Mouse (Mus musculus): ENCODE results near the gene Abcc10.
A peak's percentile ranks its signal among the peaks of the same experiment; 100 is the strongest.

Abcc10 gene

DNA sequence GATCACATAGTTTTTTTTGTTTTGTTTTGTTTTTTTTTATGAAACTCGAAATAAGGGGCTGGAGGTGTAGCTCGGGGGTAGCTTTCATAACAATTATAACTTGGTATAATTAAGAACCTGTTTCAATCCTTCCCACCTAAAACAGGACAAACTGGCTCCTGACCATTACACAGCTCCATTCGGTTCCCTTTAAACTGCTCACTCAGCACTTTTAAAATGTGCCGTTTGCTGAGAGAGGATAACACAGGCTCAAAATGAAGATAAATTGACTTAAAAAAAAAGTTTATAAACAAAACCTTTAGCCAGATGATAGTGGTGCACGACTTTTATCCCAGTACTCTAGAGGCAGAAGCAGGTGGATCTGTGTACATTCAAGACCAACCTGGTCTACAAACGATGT, 42.7 kb downstream of the Abcc10 start:
- no peak for DNase-seq (ENCODE audit: low spot score)

DNA sequence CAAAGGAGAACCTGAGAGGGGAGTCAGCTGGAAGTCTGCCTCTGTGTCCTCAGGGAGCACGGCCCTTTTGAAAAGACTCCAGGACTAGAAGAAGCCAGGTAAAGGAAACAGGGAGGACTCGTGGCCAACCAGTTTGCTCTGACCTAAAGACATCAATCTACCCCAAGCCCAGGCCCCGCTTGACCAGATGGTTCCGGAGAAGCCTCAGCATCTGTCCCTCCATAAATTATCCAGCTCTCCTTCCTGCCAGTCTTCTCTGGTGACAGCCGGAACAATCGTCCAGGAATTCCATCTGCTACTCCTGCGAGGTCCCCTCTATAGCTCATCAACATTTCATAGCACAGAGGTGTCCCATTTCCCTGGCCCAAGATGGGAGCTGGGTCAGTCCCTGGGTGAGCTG, 43.5 kb downstream of the Abcc10 start:
- no peak for DNase-seq (ENCODE audit: low spot score)

DNA sequence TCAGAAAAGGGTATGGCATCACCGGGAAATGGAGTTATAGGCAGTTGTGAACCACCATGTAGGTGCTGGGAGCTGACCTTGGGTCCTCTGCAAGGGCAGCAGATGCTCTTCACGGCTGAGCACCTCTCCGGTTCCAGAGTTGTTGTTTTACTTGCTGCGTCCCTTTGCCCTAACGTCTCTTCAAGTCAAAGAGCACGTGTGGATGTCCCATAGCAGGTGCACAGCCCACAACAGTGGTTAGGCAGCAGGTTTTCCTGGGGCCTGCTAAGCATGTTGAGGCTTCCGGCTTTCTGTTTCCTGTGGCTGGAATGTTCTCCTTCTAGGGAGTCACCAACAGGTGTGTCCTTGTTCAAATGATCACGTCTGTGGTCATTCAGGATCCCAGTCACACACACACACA, 44.2 kb downstream of the Abcc10 start:
- DNase-seq (ENCODE audit: low spot score) = no peak

DNA sequence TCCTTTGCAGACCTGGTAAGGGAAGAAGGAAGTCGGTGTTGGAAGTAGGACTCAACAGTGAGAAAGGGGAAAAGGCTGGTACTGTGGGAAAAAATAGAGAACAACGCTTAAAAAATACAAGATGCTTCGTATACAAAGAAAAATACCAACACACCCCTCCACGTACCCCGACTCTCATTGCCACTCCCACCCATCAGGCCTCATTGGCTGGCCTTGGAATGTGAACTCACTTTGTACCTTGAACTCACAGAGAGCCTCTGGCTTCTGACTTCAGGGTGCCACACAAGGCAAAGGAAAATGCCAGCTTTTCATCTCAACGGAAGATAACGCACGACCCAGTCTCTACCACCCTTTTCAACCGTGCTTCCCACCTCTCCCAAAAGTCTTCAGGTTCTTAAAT, 45.0 kb downstream of the Abcc10 start:
- DNase-seq (ENCODE audit: low spot score) = no peak

DNA sequence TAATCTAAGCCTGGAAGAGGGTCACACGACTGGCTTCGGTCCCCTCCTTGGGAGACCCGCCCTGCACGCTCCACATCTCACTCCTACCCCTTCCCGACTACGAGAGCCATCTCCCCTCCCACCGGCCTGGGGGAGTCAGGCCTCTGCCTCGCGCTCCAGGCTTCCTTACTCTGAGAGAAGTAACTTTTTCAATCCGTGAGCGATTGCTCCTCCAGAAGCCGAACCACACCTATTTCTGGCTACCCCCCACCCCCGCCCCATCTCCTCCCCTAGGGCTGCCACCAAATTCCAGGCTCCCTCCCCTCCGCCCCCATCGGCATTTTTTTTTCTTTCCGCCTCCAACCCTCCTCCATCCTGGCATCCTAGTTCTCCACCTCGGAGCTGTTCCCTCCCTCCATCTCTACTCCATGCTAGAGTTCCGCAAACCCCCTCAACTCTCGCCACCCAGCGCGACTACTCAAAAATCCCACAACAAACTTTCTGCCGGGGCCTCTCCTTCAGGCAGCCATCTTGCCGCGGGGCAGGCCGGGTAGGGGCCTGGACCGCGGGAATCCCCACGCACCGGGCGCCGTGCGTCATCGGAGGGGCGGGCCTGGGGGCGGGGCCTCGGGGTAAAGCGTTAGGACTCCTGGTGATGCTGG, 45.5 kb downstream of the Abcc10 start, which contains the start of gene Tjap1:
Tjap1 (minus strand) TSS at position 544 of the 641 bp plus-strand sequence.
- peak; percentile 80 for DNase-seq (ENCODE audit: low spot score)

DNA sequence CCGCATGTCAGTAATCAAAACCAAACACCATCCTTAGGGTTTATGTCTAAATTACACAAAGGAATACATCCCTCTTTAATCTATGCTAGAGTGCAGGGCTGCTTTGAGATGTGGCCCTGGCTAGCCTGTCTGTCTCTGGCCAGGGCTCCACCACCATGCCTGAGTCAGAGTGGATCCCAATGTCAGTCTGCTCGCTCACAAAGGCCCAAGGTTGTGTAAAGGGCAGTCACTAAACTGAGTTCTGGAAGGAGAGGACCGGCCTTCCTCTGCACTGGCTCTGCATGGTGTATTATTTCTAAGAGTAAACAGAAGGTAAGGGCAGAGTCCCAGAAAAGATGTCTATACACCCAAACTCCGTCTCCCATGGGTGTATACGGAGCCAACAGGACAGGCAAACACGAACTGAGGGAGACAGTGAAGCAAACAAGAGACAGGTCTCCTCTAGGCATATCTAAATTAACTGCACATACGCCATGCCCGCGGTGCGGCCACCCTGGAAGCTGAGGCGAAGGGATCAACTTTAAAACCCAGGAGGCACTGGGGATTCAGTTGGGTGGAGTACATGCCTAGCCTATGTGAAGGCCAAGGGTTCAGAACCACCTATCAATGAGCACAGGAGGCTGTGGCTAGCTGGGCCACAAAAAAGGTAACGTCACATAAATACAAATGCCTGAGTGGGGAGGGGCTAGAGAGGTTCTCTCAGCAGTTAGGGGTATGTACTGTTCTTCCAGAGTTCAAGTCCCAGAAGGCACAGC, 50.0 kb downstream of the Abcc10 start:
- DNase-seq (ENCODE audit: low spot score) = no peak

DNA sequence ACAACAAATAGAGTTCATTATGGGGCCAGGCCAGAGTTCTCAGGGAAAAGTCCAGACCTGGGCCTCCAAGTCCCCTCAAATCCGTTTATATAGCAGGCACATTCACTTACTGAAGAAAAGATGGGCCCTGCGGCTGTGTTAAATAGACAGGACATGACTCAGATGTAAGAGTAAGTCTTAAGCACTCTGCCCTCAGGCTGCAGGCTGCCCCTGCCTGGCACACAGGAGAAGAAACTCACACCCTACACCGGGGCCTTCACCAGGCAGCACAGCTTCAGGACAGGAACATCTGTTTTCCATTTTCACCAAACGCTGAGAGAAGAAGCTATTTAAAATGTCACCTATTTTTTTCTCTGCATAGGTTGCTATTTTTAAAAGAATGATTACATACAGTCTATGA, 50.6 kb downstream of the Abcc10 start:
- DNase-seq (ENCODE audit: low spot score) = no peak

DNA sequence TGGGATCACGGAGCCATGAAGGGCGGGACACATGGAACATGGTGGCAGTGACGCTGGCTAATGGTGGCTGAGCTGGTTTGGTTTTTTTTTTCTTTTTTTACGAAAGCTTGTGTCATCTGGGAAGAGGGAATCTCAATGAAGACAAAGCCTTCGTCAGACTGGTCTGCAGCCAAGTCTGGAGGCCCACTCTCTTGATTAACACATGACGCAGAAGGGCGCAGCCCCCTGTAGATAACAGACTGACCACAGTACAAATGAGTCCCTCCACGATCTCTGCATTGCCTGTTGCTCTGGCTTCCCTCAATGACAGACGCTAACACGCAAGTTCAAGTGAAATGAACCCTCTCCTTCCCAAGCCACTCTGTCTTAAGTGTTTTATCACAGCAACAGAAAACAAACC, 52.6 kb downstream of the Abcc10 start:
- DNase-seq (ENCODE audit: low spot score) = no peak

DNA sequence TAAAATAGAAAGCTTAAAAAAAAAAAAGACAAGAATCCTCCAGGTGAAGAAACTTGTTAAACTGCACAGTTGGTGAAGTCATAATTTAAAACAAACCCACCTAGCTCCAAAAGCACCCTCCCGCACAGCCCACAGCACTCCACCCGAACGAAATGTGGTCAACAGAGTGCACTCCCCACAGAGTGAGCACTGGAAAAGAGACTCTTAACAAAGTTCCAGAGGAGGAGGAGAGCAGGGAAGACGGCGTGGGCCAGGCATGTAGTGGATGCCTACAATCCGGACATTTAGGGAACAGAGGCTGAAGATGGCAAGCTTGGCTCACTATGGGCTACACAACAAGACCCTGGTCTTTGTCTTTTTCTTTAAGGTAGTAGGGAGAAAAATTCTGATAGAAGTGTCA, 53.1 kb downstream of the Abcc10 start:
- DNase-seq (ENCODE audit: low spot score) = no peak

DNA sequence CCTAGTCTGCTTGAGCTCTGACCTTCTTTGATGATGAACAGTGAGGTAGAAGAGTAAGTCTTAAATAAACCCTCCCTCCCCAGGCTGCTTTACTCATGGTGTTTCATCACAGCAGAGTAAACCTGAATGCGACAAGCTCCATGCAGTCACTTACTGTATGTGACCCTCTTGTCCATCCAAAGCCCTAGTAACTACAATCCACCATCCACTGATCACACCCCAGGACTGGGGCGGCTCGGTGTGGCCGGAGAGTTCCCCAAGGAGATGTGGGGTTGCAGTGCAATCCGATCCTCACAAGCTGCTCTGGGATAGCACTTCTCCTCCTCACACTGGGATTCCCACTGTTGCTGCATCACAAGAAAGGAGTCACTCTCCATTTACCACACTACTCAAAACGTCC, 53.7 kb downstream of the Abcc10 start:
- DNase-seq (ENCODE audit: low spot score) = no peak

DNA sequence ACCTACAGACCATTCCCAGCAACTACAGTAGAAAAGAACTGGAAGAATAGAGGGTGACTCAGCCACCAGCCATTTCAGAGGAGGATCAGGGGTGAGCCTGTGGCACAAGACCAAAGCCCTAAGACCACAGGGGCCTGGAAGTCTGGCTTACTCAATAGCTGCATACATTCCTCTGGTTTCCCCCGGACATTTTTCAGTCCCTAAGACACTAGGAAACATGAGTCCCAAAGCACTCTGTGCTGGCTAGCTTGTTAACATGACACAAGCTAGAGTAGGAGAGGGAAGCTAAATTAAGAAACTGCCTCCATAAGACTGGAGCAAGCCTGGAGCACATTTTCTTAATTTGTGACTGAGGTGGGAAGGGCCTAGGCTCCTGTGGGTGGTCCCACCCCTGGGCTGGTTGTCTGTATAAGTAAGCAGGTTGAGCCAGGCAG, 54.3 kb downstream of the Abcc10 start:
- no peak for DNase-seq (ENCODE audit: low spot score)

DNA sequence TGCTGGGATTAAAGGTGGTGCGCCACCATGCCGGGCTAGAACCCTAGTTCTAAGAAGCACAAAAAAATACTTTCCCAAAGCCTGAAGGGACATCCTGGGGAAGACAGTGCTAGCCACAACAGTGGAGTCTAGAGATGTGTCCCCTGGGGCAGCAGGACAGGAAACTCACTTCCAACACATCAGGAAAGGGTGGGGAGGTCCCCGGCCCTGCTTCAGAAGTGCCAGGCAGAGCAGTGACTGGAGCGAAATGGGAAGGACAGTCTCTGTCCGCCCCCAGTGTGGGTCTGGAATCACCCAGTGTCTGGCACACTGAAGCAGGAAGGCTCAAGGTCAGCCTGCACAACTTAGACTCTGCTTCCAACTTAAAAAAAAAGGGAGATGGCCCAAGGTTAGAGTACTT, 55.5 kb downstream of the Abcc10 start:
- no peak for DNase-seq (ENCODE audit: low spot score)

DNA sequence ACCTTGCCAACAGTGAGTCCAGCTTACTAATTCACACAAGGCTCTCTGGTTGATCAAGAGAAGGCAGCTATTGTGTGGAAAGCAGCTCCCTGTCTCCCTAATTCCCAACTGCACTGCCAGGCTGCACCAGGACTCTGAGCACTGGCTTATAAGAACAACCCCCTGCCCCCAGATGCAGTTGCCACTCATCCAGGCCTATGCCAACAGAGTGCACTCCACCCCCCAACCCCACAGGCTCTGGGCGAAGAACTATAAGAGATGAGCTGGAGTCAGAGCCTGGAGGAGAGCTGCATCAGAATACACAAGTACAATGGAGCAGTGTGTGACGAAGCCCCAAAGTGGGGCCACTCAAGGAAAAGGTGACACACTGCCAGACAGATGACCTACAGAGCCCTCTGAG, 56.1 kb downstream of the Abcc10 start:
- no peak for DNase-seq (ENCODE audit: low spot score)

DNA sequence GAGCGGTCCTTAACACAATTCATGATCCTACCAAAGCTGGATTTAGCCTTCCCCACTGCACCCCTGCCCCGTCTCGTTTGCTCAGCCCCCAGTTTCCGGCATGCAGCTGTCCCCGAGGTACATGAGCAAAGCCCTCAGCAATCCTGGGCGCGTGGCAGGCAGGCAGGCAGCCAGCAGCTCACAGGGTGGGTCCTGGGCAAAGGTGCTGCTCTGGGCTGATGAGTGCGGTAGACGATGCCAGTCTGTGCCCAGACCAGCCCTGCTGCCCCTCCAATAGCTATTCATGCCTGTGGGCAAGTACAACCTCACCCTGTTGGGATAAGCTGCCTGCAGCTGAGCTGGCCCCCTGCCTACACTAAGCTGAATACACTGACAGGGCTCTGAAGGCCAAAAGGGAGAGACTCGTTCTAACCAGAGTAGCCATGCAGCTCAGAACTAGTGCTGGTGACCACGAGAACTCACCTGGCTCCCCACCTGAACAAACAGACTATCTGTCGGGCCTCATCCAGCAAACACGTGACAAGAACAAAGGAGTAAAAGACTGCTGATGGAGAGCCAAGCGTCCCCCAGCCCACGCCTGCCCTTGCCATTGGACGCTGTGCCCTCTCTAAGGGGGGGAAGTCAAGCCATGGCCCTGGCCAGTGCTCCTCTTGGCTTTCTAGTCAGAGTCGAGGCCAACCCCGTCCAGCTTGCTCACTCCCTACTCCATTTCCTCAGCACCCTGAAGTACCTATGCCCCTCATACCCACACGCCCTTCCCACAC, 58.2 kb downstream of the Abcc10 start:
- DNase-seq (ENCODE audit: low spot score) = no peak

DNA sequence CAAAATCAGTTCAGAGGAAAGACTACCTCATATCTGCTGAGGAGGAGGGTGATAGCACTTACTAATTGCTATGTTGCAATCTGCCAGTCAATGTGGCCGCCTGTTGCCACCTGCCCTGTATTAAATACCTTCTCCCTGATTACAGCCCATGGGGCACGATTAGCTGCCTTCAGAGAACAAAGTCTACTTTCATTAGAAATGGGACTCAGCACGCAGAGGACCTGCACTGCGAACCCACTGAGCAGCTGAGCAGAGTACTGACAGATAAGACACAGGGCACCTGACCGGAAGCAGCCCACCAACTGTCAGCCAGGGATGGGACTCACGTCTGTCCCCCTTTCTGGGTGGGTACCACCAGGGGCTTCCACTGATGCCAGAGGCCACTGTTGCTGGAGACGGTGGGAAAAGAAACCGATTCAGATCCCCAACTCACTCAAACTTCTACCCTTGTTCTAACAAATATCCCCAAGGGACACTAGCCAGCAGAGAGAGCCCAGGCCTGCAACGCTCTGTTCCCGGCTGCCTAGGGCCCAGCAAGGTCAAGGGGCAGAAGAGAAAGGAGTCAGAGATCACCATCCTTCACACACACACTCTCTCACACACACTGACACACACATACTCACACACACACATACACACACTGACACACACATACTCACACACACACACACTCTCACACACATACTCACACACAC, 60.0 kb downstream of the Abcc10 start:
- no peak for DNase-seq (ENCODE audit: low spot score)

DNA sequence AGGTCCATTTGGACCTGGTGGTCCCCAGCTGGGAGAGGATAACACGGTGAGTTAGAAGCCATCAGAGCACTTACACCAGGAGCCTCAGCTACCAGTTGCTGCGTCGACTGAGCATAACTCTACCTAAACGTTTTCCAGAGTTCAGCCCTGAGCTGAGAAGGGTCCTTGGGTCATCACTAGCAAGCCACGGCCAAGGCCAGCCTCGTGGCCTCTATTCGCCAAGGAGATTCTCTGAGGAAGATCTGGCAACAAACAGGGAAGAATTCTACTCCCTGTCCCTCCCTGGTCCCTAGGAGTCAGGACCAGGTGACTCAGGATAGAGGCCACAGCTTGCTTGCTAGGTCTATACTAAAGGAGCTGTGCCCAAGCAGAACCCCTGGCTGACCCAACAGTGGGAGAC, 60.6 kb downstream of the Abcc10 start:
- DNase-seq (ENCODE audit: low spot score) = no peak

DNA sequence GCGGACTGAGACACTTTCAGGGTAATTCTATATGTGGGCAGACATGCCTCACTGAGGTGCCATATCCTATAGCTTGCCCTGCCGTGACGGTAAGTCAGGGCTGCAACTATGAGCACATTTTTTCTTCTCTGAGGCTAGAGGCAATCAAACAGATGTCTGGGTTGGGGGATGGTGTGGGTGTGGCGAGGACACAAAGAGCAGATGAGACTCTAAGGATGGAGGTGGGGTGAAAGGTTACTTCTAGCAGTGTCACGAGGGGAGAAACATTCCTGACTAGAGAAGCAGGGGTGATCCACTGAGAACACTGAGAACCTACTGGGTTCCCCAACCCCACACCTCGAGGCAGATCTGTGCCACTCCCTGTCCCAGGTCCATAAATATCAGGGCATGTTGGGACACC, 61.2 kb downstream of the Abcc10 start:
- no peak for DNase-seq (ENCODE audit: low spot score)

DNA sequence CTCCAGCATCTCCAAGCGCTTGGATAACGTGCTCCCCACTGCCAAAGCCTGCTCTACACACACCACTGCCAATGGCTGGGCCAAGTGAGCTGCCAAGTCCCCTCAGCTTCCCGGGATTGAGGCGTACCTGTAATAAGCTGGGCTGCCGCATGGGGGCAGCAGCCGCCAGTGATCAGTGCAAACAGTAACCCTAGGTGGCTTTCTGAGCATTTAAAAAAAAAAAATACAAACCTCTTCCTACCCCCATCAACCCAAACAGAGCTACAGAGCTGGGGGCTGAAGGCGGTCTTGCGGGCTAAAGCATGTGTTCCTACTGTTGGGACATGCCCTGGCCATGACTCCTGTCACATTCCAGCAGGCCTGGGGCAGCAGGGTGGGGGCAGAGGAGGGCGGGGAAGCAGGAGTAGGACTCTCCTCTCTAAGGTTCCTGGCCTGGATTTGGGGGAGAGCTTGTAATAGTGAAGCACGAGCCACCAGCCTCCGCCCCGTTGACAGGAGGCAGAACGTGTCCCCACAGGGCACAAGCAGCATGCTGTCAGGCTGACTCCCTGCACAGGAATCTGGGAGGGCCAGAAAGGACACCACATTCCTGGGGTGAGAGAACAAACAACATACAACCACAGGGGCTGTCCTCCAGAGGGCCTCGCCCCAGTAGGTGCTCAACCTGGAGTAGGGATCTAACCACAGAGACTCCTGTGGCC, 62.1 kb downstream of the Abcc10 start:
- DNase-seq (ENCODE audit: low spot score) = peak; percentile 76

DNA sequence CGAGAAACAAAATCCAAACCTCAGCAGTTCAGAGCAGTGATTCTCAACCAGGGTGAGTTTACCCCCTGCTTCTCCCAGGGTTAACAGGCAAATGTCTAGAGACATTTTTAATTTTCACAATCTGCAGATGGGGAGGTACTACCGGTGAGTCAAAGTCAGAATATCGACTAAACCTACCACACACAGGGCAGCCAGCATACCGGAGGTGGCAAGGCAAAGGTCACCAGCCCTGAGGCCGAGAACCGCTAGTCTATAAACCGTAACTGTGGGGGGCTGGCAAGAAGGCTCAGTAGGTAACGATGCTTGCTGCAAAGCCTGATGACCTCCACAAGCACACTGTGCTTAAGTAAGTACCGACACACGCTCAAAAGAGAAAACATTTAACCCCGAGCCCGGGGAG, 62.6 kb downstream of the Abcc10 start:
- no peak for DNase-seq (ENCODE audit: low spot score)

DNA sequence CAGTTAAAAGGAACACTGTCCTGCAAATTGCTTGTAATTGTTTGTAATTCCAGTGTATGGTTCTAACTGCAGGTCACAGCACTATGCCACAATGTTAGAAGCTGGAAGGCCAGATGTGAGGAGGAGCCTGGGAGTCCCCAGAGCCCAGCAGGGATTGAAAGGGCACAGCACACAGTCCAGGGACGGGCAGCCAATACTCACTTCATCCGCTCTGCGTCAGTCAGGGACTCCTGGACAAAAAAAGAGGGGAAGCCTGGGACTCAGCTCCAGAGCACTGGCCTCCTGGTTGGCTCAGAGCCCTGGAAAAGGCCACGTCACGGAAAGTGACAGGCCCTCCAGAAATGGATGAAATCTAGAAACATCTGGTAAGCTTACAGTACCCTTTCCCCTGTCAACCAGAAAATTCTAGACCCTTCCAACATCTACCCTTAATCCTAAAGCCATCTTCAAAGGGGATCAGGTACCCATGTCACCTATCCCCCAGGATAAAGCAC, 65.9 kb downstream of the Abcc10 start:
- no peak for DNase-seq (ENCODE audit: low spot score)

DNA sequence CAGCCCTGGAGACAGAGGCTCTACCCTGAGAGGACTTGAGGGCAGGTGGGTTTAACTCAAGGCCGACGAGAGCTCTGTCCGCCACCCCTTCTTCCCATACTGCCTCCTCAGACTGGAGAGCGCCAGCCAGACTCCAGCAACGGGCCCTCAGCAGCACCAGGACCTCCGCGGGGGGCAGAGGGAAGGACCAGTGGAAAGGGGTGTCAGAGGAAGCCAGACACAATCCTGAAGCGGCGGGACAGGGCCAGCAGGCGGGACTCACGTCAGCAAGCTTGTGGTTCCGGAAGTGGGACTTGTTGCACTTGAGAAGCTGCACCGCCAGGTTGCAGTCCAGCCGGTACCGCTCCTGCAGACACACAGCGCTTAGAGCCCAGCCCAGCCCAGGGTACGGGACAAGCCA, 68.5 kb downstream of the Abcc10 start:
- no peak for DNase-seq (ENCODE audit: low spot score)
